Mouse (Mus musculus) B cell, adult 2 months (primary cell): ENCODE results near the gene Gpr132.
A peak's percentile ranks its signal among the peaks of the same experiment; 100 is the strongest.
"Not testable (repeated sequence)": the region's sequence is repeated elsewhere in the genome, so short reads cannot be mapped to it uniquely, and the experiment has no call there.

ENCODE experiments used
- DNase-seq, 2 experiments: peaks; one replicate each; pipeline ENCODE4 v3.0.0; 2022

Gene Gpr132

GRCm38 (mm10) chr12:112816866-112817265 is 51.2 kb downstream of the Gpr132 start:
- not testable (repeated sequence) for DNase-seq

GRCm38 (mm10) chr12:112816294-112816693 is 51.7 kb downstream of the Gpr132 start:
- DNase-seq: peak; percentile 75 to 78

- DNase-seq: no peak
These were observed 53.2 kb downstream of the Gpr132 start for GRCm38 (mm10) chr12:112814682-112815470.

- DNase-seq: no peak
These were observed 54.7 kb downstream of the Gpr132 start for GRCm38 (mm10) chr12:112813370-112813769.

- no peak for DNase-seq
These were observed 57.7 kb downstream of the Gpr132 start for GRCm38 (mm10) chr12:112810092-112810885.

- no peak for DNase-seq
These were observed 58.4 kb downstream of the Gpr132 start for GRCm38 (mm10) chr12:112809641-112810040.

- DNase-seq: peak; percentile 91
These were observed 59.3 kb downstream of the Gpr132 start, which contains the start of gene Clba1 for GRCm38 (mm10) chr12:112808587-112809364. Gene Clba1 (plus strand): TSS chr12:112808937.

GRCm38 (mm10) chr12:112808212-112808586 is 59.8 kb downstream of the Gpr132 start:
- DNase-seq: no peak

GRCm38 (mm10) chr12:112807796-112808195 is 60.2 kb downstream of the Gpr132 start:
- no peak for DNase-seq

GRCm38 (mm10) chr12:112806044-112806443 is 62.0 kb downstream of the Gpr132 start:
- DNase-seq: no peak

GRCm38 (mm10) chr12:112804046-112804445 is 64.0 kb downstream of the Gpr132 start:
- DNase-seq: no peak

GRCm38 (mm10) chr12:112802917-112803316 is 65.1 kb downstream of the Gpr132 start:
- no peak for DNase-seq

GRCm38 (mm10) chr12:112801864-112802846 is 65.9 kb downstream of the Gpr132 start, which contains the start of gene Ahnak2:
Gene Ahnak2 (minus strand): TSS chr12:112802657.
- no peak for DNase-seq
